Mouse (Mus musculus): Measurements from ENCODE around the gene Il1rl1. TPM values are rescaled to one million over a fixed set of nuclear protein-coding genes. Genes with fewer than 3 reads are reported as not detected.

Il1rl1 gene
- total and polyA plus RNA-seq, 3 experiments: 0.35 to 1.8 (median 1.1) TPM

DNA sequence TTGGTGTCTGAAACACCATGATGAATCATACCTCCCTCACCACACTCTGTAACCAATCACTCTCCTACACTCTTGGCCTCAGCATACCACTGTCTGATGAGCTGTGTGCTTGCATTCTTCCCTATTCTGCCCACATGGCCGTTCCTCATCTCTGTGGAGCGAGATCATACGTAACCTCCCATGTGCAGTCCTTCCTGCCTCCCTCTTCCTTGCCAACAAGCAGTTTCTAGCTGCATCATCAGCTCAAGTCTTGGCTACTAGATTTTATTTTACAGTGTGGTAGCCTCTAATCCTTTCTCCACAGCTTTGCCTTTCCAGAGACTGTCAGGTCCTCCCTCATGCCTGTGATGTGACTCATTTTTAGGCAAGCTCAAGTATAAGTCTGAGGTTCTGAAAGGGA, 15.4 kb downstream of the Il1rl1 start:
- H3K4me3 ChIP-seq: no peak overlapping the region
- no peaks in the 10 kb centered on the region for H3K36me3 ChIP-seq (ENCODE audit: control insufficient read depth, insufficient read depth, low read length)
- no peaks in the 10 kb centered on the region for H3K79me2 ChIP-seq (replicated peaks; ENCODE audit: control insufficient read depth, insufficient read depth, low read length)
- 0 out of 2 replicates have a peak, but pooled peaks cover 2% of the 10 kb centered on the region for H3K27me3 ChIP-seq (ENCODE audit: control insufficient read depth, insufficient read depth, low read length)
- no peak for TF ChIP-seq EP300 (IDR thresholded peaks at IDR 0.05; ENCODE audit: insufficient read depth, low read depth, low read length)
- no peak for TF ChIP-seq POLR2A (IDR thresholded peaks at IDR 0.05; ENCODE audit: insufficient read depth, low read depth, low read length)
- no peak for TF ChIP-seq CTCF (IDR thresholded peaks at IDR 0.05)
- no peak overlapping the region for H3K9ac ChIP-seq (ENCODE audit: low read depth, low read length)
- H3K4me1 ChIP-seq (ENCODE audit: control insufficient read depth, insufficient read depth, low read length): no peaks in the 10 kb centered on the region
- 37% methylated on average over 3 of the region's 3 CpGs for WGBS
- H3K27ac ChIP-seq: no peak overlapping the region
- intact Hi-C loops (cut with DNase I): no loop called here
- DNase-seq: peak in 1 of 2 experiments; percentile 14

DNA sequence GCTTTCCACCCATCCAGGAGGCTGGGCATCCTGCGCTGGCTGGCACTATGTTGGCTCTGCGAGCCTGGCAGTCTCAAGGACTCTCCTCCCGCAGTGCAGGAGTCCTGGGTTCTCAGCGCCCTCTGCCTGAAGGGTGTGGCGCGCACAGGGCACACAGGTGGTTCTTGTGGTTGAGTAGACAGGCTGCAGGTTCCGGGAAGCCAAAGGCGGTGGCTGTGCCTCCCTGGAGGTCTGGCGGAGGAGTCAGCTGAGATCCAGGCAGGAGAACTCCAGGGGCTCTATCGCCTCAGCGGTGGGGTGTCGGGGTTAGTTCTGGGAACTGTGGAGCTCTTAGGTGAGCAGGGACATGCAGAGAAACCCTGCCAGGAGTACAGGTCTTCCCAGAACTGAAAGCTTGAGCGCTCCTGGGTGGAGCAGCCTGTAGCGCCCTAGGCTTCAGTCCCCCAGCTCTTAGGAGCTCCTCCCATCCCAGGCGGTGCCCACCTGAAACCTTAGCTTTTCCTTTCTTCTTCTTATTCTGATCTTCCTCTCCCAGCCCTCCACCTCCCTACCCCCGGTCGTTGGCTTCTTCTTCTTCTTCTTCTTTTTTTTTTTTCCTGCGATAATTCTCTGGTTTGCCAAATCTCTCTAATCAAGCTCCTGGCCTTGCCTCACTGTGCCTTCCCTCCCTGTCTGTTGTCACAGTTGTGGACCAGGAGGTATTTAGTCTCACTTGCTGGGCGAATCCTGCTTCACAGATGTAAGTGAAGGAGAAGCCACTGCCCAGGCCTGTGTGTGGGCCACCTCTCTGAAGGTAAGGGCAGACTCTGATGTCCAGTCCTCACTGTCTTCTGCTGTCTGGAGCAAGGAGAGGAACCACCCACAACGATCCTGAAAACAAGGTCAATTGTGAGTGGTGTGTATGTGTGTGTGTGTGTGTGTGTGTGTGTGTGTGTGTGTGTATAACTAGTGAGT, 36.4 kb downstream of the Il1rl1 start, which contains the start of gene Il18r1:
Gene Il18r1 (plus strand): TSS at position 76 of the 954 bp plus-strand sequence.
- DNase-seq: peak in 1 of 2 experiments; percentile 47
- TF ChIP-seq CTCF (IDR thresholded peaks at IDR 0.05): no peak
- TF ChIP-seq EP300 (IDR thresholded peaks at IDR 0.05; ENCODE audit: insufficient read depth, low read depth, low read length): no peak
- TF ChIP-seq POLR2A (IDR thresholded peaks at IDR 0.05; ENCODE audit: insufficient read depth, low read depth, low read length): no peak
- no peaks in the 10 kb centered on the region for H3K36me3 ChIP-seq (ENCODE audit: control insufficient read depth, insufficient read depth, low read length)
- H3K9ac ChIP-seq (ENCODE audit: low read depth, low read length): no peak within 1 kb of the TSS
- WGBS: 42% methylated on average over 20 of the region's 20 CpGs
- no peak within 1 kb of the TSS for H3K27ac ChIP-seq
- no peaks in the 10 kb centered on the region for H3K79me2 ChIP-seq (replicated peaks; ENCODE audit: control insufficient read depth, insufficient read depth, low read length)
- no peaks in the 10 kb centered on the region for H3K4me1 ChIP-seq (ENCODE audit: control insufficient read depth, insufficient read depth, low read length)
- H3K4me3 ChIP-seq: no peak within 1 kb of the TSS
- intact Hi-C loops (cut with DNase I): no loop called here
- 0 out of 2 replicates have a peak, but pooled peaks cover 3% of the 10 kb centered on the region for H3K27me3 ChIP-seq (ENCODE audit: control insufficient read depth, insufficient read depth, low read length)

DNA sequence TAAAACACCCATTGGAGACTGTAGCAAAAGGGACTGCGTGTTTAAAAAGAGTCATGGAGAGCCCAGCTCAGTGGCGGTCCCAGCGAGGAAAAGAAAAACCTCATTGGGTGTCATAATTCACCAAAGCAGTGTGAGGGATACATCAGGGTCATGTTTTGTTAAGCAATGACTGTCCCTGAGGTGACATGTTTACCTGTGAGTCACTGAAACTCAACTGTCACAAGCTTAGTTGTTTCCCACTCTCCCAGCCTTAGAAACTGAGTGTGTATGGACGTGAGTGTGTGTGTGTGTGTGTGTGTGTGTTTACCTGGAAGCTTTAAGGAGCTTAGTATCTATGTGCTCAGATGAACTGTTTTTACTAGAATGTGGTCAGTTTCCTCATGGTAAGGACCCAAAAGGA, 37.9 kb downstream of the Il1rl1 start:
- Histone ChIP-seq H3K4me3 (no peak overlapping the region), H3K27ac (no peak overlapping the region), H3K79me2 (replicated peaks; ENCODE audit: control insufficient read depth, insufficient read depth, low read length) (no peaks in the 10 kb centered on the region), H3K36me3 (ENCODE audit: control insufficient read depth, insufficient read depth, low read length) (no peaks in the 10 kb centered on the region), H3K4me1 (ENCODE audit: control insufficient read depth, insufficient read depth, low read length) (no peaks in the 10 kb centered on the region), H3K9ac (ENCODE audit: low read depth, low read length) (no peak overlapping the region), H3K27me3 (ENCODE audit: control insufficient read depth, insufficient read depth, low read length) (peaks cover 4% of the 10 kb centered on the region; the same call in 1 of the 2 replicates)
- no peak for DNase-seq
- 88% methylated on average over 4 of the region's 4 CpGs for WGBS
- TF ChIP-seq POLR2A (IDR thresholded peaks at IDR 0.05; ENCODE audit: insufficient read depth, low read depth, low read length) (no peak), CTCF (IDR thresholded peaks at IDR 0.05) (no peak), EP300 (IDR thresholded peaks at IDR 0.05; ENCODE audit: insufficient read depth, low read depth, low read length) (no peak)
- intact Hi-C loops (cut with DNase I): no loop called here

GRCm38 (mm10) chr1:40468805-40469204, 39.4 kb downstream of the Il1rl1 start:
- DNase-seq: no peak
- WGBS: 40% methylated on average over 2 of the region's 2 CpGs
- no peaks in the 10 kb centered on the region for H3K4me1 ChIP-seq (ENCODE audit: control insufficient read depth, insufficient read depth, low read length)
- no peaks in the 10 kb centered on the region for H3K36me3 ChIP-seq (ENCODE audit: control insufficient read depth, insufficient read depth, low read length)
- no peaks in the 10 kb centered on the region for H3K79me2 ChIP-seq (replicated peaks; ENCODE audit: control insufficient read depth, insufficient read depth, low read length)
- peaks cover 4% of the 10 kb centered on the region; the same call in 1 of the 2 replicates for H3K27me3 ChIP-seq (ENCODE audit: control insufficient read depth, insufficient read depth, low read length)
- TF ChIP-seq CTCF (IDR thresholded peaks at IDR 0.05) (no peak), EP300 (IDR thresholded peaks at IDR 0.05; ENCODE audit: insufficient read depth, low read depth, low read length) (no peak), POLR2A (IDR thresholded peaks at IDR 0.05; ENCODE audit: insufficient read depth, low read depth, low read length) (no peak)
- no peak overlapping the region for H3K27ac ChIP-seq
- H3K4me3 ChIP-seq: no peak overlapping the region
- H3K9ac ChIP-seq (ENCODE audit: low read depth, low read length): no peak overlapping the region
- intact Hi-C loops (cut with DNase I): no loop called here

GRCm38 (mm10) chr1:40469900-40470299, 40.5 kb downstream of the Il1rl1 start:
- Histone ChIP-seq H3K27ac (no peak overlapping the region), H3K9ac (ENCODE audit: low read depth, low read length) (no peak overlapping the region), H3K4me1 (ENCODE audit: control insufficient read depth, insufficient read depth, low read length) (no peaks in the 10 kb centered on the region), H3K79me2 (replicated peaks; ENCODE audit: control insufficient read depth, insufficient read depth, low read length) (no peaks in the 10 kb centered on the region), H3K36me3 (ENCODE audit: control insufficient read depth, insufficient read depth, low read length) (no peaks in the 10 kb centered on the region), H3K27me3 (ENCODE audit: control insufficient read depth, insufficient read depth, low read length) (peaks cover 4% of the 10 kb centered on the region; the same call in 1 of the 2 replicates), H3K4me3 (no peak overlapping the region)
- DNase-seq: no peak
- 75% methylated on average over 12 of the region's 12 CpGs for WGBS
- TF ChIP-seq EP300 (IDR thresholded peaks at IDR 0.05; ENCODE audit: insufficient read depth, low read depth, low read length) (no peak), POLR2A (IDR thresholded peaks at IDR 0.05; ENCODE audit: insufficient read depth, low read depth, low read length) (no peak), CTCF (IDR thresholded peaks at IDR 0.05) (no peak)
- intact Hi-C loops (cut with DNase I): no loop called here

GRCm38 (mm10) chr1:40472401-40472800, 43.0 kb downstream of the Il1rl1 start:
- no peaks in the 10 kb centered on the region for H3K79me2 ChIP-seq (replicated peaks; ENCODE audit: control insufficient read depth, insufficient read depth, low read length)
- H3K27me3 ChIP-seq (ENCODE audit: control insufficient read depth, insufficient read depth, low read length): peaks cover 2% of the 10 kb centered on the region; the same call in 1 of the 2 replicates
- WGBS: 58% methylated on average over 1 of the region's 1 CpGs
- intact Hi-C loops (cut with DNase I): no loop called here
- H3K27ac ChIP-seq: no peak overlapping the region
- no peak overlapping the region for H3K4me3 ChIP-seq
- TF ChIP-seq POLR2A (IDR thresholded peaks at IDR 0.05; ENCODE audit: insufficient read depth, low read depth, low read length) (no peak), EP300 (IDR thresholded peaks at IDR 0.05; ENCODE audit: insufficient read depth, low read depth, low read length) (no peak), CTCF (IDR thresholded peaks at IDR 0.05) (no peak)
- H3K36me3 ChIP-seq (ENCODE audit: control insufficient read depth, insufficient read depth, low read length): no peaks in the 10 kb centered on the region
- H3K4me1 ChIP-seq (ENCODE audit: control insufficient read depth, insufficient read depth, low read length): no peaks in the 10 kb centered on the region
- no peak overlapping the region for H3K9ac ChIP-seq (ENCODE audit: low read depth, low read length)
- DNase-seq: no peak

Data from heart, adult 2 months (tissue).